Mouse (Mus musculus): ENCODE data around the gene Atad5.
"Not testable (repeated sequence)": the region's sequence is repeated elsewhere in the genome, so short reads cannot be mapped to it uniquely, and the experiment has no call there.

The Atad5 gene

DNA sequence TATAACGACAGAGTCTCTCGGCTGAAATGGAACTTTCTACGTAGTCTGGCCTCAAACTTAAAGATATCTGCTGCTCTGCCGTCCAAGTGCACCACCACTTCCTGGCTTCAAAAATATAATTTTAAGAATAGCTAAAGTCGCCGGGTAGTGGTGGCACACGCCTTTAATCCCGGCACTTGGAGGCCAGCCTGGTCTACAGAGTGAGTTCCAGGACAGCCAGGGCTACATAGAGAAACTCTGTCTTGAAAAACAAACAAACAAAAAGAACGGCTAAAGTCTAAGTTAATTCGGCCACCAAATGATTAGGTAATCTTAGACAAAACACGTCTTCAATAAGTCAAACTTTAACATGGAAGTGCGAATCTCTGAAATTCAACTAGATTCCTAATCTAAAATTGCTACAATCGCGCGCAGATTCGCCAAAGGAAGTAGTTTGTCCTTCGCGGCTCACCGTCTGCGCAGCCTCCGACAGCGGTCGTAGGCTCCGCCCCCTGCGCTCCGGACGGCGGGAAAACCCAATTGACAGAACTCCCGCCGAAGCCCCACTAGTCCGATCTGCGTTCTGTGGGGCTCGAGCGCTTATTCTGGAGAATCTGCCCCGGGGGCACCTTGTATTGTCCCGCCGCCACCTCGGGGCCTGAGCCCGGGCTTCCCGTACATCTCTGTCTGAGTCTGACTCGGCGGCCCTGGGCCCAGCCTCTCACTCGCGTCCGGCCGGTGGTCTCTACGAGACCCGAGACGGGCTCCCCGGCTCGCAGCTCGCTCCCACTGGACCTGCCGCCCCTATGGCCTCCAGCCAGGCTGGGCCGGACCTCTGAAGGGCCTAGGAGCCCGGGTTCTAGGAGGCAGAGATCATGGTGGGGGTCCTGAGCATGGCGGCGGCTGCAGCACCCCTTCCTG is at the start of gene Atad5:
TSS of gene Atad5 (plus strand) at position 484 of the 900 bp plus-strand sequence.
- peak; percentile 74 to 91 for DNase-seq

DNA sequence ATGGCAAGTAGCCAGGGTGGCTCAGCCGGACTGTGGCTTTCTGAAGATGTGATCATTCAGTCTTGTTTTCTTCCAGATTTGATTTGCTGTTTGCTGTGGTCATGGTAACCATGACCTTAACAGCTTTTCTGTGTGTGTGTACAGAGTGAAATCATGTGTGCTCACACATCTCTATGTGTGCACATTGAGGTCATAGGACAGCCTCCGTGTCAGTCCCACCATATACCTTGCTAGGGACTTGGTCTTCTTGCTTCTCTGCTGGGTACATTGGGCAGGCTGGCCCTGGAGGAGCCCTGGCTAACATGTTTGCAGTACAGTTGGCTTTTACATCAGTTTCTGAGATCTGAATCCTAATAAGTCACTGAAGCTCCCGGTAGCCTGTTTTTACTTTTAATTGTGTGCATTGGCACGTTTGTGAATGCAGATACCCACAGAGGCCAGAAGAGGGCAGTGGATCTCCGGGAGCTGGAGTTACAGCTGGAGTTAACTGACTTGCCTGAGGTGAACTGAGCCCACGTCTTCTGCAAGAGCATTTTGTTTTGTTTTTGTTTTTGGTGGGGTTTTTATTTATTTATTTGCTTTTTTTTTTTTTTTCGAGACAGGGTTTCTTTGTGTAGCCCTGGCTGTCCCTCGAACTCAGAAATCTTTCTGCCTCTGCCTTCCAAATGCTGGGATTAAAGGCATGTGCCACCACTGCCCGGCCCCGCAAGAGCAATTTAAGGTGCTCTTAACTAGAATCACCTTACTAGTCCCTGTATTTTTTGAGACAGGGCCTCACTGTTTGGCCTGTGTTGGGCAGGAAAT is 46.4 kb upstream of the Atad5 start:
- DNase-seq: peak; percentile 22 to 42

GRCm38 (mm10) chr11:80043419-80043817 is 45.8 kb upstream of the Atad5 start:
- DNase-seq: no peak

DNA sequence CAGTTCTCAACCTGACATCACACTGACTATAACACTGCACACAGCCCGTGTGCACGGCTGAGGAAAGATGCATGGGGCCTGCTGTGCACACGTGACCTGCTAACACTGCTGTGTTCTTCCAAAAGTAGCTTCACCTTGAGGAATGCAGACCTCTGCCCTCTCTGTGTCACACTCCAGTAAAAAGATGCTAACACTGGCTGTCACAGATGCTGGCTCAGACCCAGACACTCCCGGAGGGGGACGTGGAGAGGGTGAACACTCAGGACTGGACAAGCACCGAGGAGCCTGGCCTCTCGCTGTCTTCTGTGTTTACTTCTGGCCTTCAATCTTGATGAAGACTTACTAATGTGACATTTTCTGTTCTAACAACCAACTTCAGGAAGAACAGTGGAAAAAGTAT is 42.3 kb upstream of the Atad5 start:
- no peak for DNase-seq

DNA sequence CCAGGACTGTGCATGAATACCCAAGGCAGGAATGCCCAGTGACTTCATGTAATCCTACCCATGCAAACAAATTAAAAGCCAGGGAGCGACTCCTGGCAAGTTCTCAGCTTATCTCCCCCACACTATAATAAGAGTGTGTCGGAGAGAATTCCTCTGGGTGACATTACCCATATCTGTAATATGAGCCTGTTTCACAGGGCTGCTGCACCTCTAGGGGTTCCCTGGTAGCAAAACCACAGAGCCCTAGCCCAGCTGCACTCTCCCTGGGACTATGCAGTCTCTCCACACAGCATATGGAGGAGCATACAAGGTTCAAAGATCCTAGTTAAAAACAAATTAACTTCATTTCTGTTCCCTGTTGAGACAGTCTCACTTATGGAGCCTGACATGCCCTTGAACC is 39.1 kb upstream of the Atad5 start:
- no peak for DNase-seq

GRCm38 (mm10) chr11:80052456-80052855 is 36.7 kb upstream of the Atad5 start:
- no peak for DNase-seq

DNA sequence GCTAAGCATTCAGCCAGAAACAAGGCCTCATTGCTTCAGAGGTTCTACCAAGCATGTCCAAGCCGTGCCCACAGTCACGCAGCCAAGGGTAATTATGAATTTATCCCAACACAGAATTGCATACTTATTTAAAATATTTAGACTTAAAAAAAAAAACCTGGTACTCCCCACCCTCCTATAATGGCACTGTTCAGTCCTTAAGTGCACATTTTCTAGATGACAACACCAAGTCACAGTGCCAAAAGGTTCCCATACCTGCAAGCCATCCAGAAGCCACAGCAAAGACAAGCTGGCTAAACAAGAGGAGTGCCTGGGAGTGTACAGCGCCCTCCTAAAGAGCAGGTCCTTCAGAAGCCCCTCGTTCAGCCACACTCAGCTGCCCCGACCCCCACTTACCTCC is 36.0 kb upstream of the Atad5 start:
- DNase-seq: no peak

DNA sequence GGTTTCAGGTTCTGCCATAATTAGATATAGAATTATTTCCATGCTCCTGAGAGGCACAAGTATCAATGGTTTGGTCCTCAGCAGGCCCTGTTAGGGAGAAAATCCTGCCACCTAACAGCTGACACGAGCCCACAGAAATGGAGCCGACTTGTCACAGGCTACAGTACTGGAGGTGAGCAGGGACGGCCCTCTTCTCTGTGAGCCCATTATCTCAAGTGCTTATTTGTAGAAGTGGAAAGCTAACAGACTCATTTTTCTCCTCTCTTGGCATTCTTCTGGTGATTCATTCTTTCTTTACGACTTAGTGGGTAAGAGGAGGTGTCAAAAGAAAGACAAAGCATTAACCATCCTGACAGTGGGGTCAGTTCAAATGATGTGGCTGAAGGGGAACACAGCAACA is 34.5 kb upstream of the Atad5 start:
- no peak for DNase-seq

DNA sequence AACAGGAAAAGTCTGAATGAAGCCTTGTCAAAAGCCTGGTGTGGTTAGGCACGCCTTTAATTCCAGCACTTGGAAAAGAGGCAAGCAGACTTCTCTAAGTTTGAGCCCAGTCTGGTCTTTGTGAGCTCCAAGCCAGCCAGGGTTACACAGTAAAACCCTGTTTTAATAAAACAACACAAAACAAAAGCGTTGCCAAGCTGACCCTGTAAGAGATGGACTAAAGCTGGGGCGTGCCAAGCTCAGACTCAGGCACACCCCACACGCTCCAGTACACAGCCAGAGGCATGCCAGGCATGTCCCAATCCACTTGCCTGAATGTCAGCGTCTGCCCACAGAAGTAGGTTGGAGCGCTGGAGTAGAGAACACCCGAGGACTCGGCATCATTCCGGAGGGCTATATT is 33.1 kb upstream of the Atad5 start:
- no peak for DNase-seq

DNA sequence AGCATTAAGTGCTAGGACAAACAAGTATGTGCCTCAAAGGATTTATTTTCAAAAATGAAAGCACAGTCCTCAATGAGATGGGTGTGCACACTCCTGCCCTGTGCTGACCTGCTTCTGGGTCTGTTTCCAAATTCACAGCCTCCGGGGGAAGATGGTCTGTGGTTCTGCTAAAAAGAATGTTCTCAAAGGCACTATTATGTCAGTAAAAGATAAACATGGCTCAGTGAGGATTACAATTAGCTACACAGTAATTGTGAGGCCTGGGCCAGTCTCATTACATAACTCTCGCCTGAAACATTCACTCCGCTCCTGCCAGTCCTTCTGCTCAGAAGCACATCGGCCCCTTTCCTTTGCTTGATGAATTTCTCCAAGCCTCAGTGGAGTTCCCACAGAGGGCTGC is 27.0 kb upstream of the Atad5 start:
- DNase-seq: no peak

- not testable (repeated sequence) for DNase-seq
Measured at GRCm38 (mm10) chr11:80066373-80066772, 22.8 kb upstream of the Atad5 start.

DNA sequence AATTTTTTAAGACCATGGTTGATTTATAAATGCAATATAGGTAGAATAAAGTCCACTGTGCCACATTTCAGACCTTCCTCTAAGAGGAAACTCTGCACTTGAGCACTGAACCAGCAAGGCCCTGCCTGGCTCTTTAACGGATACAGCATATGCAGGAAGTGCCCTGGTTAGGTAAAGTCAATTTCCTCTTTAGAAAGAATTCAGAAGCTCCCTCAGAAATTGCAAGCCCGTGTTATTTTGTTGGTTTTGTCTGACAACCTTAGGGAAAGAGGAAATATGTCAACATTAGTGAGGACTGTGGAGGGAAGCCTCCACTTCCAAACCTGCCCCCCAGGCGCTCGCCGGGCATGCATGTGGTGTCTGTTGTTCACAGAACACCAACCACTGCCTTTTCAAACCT is 21.6 kb upstream of the Atad5 start:
- DNase-seq: peak in 1 of 2 experiments; percentile 33

DNA sequence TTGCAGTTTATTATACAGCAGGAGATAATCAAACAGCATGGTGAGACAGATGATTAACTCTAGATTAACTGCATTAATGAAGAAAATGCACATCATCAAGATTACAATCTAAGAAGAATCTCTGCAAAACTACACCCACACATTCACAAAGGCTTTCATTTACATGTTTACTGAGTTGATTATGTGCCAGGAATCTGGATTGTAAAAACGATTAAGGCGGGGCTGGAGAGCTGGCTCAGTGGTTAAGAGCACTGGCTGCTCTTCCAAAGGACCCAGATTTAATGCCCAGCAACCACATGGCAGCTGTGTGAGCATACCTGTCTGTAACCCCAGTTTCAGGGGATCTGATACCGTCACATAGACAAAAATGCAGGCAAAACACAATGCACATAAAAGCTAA is 19.4 kb upstream of the Atad5 start:
- DNase-seq: no peak

DNA sequence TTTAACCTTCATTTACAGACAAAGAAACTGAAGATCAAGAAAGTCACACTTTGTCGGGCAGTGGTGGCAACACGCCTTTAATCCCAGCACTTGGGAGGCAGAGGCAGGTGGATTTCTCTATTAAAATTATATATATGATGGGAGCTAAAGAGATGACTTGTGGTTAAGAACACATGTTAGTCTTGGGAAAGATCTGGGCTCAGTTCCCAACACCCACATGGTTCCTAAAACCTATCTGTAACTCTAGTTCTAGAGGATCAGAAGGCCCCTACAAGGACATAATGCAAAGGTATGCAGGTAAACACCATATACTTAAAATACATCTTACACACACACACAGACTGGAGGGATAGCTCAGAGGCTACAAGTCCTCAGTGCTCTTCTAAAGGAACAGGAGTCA is 18.2 kb upstream of the Atad5 start:
- DNase-seq: no peak

DNA sequence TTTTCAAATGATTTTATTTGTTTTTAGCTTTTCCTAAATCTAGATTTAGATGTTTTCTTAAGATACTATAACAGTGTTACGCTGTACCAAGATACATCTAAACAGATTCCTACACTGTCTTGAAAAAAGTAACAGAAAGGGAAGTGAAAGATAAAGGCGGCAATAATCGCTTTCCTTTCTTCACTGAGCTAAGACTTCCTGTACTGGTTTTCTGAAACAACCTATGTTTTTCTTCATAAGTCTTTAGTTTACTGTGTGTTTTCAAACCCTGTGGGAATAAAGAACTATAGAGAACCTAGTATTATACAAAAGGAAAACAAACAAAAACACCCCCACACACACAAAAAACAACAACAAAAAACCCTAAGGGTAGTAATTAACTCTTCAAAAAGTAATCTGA is 16.8 kb upstream of the Atad5 start:
- no peak for DNase-seq

DNA sequence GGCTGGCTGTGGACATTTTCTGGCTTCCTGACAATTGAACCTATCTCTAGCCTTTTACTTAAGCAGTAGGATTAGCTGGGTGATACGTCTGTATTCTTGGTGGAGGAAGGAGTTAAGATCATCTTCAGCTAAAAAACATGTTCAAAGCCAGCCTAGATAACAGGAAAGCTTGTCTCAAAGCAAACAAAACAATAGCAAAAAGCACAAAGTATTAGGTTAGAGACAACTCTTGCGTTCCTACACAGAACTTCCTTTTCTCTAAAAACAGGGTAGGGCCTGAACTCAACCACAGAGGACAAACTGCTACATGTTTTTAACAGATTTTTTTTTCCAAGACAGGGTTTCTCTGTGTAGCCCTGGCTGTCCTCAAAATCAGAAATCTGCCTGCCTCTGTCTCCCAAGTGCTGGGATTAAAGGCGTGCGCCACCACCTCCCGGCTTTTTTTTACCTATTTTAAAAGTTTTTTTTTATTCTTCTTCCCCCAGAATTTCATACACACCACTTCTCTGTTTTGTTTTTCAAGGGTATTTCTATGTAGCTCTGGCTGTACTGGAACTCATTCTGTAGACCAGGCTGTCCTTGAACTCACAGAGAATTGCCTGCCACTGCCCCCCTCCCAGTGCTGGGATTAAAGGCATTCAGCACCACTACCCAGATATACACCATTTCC is 13.5 kb upstream of the Atad5 start:
- DNase-seq: no peak

- DNase-seq: no peak
Measured at GRCm38 (mm10) chr11:80077784-80078545, 11.2 kb upstream of the Atad5 start.

GRCm38 (mm10) chr11:80078831-80079230 is 10.4 kb upstream of the Atad5 start:
- DNase-seq: no peak

DNA sequence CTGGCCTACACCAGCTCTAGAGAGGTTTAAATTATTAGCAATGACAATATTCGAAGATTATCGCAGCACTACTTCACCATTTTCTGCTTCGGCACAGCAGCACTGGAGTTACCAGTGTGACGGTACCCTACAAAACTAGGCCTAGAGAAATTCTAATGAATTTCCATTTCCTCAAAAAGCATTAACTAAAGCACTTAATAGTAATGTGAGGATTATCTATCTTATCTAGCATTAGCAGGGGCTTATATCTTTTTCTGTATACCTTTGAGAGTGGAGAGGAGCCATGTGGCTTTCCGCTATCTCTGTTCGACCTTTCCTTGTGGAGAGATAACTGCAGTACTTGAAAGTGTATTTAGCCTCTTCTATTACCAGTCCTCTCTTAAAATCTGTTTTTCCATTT is 9.4 kb upstream of the Atad5 start:
- DNase-seq: no peak

DNA sequence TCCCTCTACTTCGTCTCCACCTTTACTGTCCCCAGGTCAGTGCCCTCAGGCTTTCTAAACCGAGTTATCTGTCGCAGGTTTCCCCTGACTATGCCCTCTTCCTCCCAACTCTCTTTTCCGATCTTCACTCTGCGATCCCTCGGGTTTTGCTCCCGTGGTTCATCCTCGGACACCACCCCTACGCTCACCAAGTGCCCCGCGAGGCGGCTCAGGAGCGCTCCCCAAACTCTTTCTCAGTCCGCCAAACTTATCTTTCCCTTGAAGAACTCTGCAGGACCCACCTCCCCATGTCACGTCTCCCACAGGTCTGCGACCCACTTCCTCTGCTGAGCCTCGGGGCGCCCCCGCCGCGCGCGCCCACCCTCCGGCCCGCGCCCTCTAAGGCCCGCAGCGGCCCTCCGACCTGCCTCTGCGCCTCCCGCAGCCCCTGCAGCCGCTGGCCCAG is 8.8 kb upstream of the Atad5 start:
- no peak for DNase-seq

DNA sequence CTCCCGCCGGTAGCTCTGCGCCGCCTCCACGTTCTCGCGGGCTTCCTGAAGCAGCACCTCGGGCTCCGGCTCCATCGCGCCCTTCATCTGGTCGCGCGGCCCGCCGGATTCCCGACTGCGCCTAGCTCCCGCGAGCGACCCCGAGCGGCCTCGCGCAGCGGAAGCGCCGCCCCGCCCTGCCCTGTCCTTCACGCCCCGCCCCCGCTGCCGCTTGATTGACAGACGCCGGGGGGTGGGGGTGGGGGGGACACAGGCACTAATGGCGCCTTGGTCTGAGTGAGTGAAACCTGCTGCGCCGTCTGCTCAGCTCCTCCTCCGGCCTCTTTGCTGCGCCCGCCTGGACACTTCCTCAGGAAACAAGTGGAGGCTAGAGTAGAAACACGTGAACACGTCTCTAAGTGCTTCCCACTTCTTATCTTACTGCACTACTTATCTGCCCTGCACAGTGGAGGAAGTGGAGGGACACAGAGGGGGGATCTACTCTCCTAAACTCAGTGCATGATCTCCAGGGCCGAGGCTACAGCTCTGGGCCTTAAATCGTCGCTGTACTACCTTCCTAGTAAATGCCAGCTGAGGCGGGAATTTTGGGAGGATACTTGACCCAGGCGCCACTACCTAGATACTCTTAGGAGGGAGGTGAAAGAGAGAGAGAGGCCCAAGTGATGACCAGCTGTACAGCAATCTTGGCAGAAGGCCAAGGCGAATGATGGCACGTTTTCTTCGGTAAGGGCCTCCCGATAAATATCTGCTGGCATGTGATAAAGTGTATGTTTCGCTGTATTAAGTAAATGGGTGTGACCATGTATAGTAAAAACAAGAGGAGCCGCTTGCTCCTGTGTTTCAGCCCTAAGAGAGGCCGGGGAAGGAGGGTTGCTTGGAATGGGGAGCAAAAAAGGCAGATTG is 8.1 kb upstream of the Atad5 start, which contains the start of gene Crlf3:
TSS of gene Crlf3 (minus strand) at position 166 of the 903 bp plus-strand sequence.
- peak; percentile 92 to 96 for DNase-seq

All from spleen, adult 18-20 months (tissue).